Mouse (Mus musculus) bone marrow macrophage, adult 2 months (primary cell): ENCODE results near the gene Tmprss4.

Experiments used
- CTCF ChIP-seq: IDR thresholded peaks from 2 replicates; pipeline ENCODE4 v1.5.1; 2012; ENCODE audit warnings: low read depth, mild to moderate bottlenecking, low read length, moderate library complexity
- POLR2A ChIP-seq: IDR thresholded peaks from 2 replicates; pipeline ENCODE4 v1.6.1; 2012; ENCODE audit warnings: mild to moderate bottlenecking, low read depth, low read length, borderline replicate concordance

- TF ChIP-seq POLR2A, result no peak
- TF ChIP-seq CTCF, result no peak
These were observed 11.8 kb upstream of the Tmprss4 start for GRCm38 (mm10) chr9:45215526-45216179.
